Mouse (Mus musculus): Measurements from ENCODE around the gene E330017A01Rik. TPM values are rescaled to one million over a fixed set of nuclear protein-coding genes. Genes with fewer than 3 reads are reported as not detected.
"Not testable (repeated sequence)": the region's sequence is repeated elsewhere in the genome, so short reads cannot be mapped to it uniquely, and the experiment has no call there.

The E330017A01Rik gene
- polyA plus RNA-seq, 1 experiment: not detected

DNA sequence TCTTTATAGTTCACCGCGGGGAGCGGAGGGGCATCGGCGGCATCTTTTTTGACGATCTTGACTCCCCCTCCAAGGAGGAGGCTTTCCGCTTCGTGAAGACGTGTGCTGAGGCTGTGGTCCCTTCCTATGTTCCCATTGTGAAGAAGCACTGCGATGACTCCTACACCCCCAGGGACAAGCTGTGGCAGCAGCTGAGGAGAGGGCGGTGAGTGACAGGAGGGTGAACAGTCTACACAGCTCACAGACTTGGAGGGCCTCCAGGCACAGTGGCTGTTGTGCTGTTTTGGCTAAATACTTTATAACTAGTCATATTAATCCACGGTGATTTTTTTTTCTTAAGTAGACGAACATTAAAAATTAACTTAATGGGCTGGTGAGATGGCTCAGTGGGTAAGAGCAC is 36.7 kb upstream of the E330017A01Rik start:
- H3K27ac ChIP-seq (ENCODE audit: insufficient read depth, low read length): no peak overlapping the region
- TF ChIP-seq CTCF (IDR thresholded peaks at IDR 0.05; ENCODE audit: borderline replicate concordance, insufficient read depth, low read length): no peak
- TF ChIP-seq POLR2A (IDR thresholded peaks at IDR 0.05; ENCODE audit: low read depth, low read length): no peak

DNA sequence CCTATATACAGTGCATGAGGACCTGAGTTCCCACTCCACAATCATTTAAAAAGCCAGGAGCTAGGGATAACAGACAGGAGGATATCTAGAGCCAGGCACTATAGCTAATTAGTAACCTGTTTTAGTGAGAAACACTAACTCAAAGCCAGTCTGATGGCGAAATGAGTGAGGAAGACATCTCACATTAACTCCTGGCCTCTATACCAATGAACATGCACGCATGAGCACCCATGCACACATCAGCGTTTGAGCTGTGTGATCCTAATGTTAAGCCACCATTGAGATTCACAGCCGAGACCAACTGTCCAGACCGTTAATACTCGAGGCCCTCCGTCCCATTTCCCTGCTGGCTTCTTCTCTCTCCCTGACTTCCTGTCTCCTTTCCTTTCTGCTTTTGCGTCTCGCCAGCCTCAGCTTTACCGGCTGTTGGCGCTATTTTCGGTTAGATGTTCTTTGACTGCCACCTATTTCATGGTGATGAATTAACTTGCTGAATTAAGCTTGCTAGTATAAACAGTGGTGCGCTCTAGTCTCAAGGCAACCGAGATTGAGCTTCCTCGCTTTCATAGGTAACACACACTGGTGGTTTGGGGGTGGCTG is 35.4 kb upstream of the E330017A01Rik start:
- TF ChIP-seq POLR2A (IDR thresholded peaks at IDR 0.05; ENCODE audit: low read depth, low read length) (no peak), CTCF (IDR thresholded peaks at IDR 0.05; ENCODE audit: borderline replicate concordance, insufficient read depth, low read length) (no peak)
- Histone ChIP-seq H3K27ac (ENCODE audit: insufficient read depth, low read length) (no peak overlapping the region), H3K4me3 (ENCODE audit: insufficient read depth, low read length) (no peak overlapping the region), H3K4me1 (ENCODE audit: control insufficient read depth, insufficient read depth, low read length) (no peaks in the 10 kb centered on the region)

More for the DNA sequence above, 36.7 kb upstream of the E330017A01Rik start:
- no peak overlapping the region for H3K4me3 ChIP-seq (ENCODE audit: insufficient read depth, low read length)
- no peaks in the 10 kb centered on the region for H3K4me1 ChIP-seq (ENCODE audit: control insufficient read depth, insufficient read depth, low read length)

DNA sequence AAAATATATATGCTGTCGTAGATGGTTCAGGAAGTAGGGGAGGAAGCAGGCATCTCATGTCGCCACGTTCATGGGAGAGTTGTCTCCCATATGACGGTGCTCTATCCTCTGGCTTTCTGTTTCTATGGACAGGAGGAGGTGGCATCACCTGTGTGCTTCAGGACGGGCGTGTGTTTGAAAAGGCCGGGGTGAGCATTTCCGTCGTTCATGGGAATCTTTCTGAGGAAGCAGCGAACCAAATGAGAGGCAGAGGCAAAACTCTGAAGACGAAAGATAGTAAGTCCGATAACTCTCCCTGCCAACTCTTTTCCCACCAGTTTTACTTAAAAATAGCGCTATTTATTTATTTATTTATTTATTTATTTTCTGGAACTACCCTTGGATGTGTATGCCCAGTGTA is 33.9 kb upstream of the E330017A01Rik start:
- Histone ChIP-seq H3K27ac (ENCODE audit: insufficient read depth, low read length) (no peak overlapping the region), H3K4me3 (ENCODE audit: insufficient read depth, low read length) (no peak overlapping the region), H3K4me1 (ENCODE audit: control insufficient read depth, insufficient read depth, low read length) (no peaks in the 10 kb centered on the region)
- TF ChIP-seq CTCF (IDR thresholded peaks at IDR 0.05; ENCODE audit: borderline replicate concordance, insufficient read depth, low read length): no peak
- TF ChIP-seq POLR2A (IDR thresholded peaks at IDR 0.05; ENCODE audit: low read depth, low read length): no peak

DNA sequence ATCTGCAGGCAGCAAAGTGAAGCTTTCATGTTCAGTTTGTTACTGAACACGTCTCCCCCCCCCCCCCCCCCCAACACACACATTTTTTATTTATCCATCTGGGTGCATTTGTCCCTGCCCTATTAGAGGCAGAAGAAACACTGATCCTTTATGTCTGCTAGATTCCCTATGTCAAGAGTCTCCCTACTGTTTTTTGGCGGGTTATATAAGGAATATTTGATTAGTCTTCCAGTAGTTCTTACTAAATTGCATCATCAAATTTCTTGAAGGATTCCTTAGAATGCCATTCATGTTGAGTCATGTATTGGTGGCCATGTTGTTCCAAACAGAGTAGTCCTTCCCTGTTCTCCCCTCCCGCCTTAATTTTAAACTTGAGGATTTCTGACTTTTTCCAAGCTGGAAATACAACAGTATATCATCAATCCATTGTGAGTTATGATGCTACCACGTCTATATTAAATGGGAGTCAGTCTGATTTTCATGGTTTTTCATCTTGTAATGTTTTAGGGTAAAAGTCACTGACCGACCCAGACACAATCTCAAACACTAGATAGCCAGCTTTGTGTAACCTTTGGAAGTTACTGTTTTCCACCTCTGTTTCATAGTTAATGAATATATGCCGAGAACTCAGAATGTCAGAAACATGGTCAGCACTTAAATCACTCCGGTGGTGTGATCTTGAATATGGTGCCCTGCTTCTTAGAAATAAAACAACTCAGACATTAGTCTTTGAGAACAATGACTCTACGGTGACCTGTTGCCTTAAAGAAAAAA is 32.9 kb upstream of the E330017A01Rik start:
- peak overlapping the region; percentile 62 for H3K4me3 ChIP-seq (ENCODE audit: insufficient read depth, low read length)
- H3K4me1 ChIP-seq (ENCODE audit: control insufficient read depth, insufficient read depth, low read length): no peaks in the 10 kb centered on the region
- no peak overlapping the region for H3K27ac ChIP-seq (ENCODE audit: insufficient read depth, low read length)
- TF ChIP-seq CTCF (IDR thresholded peaks at IDR 0.05; ENCODE audit: borderline replicate concordance, insufficient read depth, low read length) (no peak), POLR2A (IDR thresholded peaks at IDR 0.05; ENCODE audit: low read depth, low read length) (no peak)

DNA sequence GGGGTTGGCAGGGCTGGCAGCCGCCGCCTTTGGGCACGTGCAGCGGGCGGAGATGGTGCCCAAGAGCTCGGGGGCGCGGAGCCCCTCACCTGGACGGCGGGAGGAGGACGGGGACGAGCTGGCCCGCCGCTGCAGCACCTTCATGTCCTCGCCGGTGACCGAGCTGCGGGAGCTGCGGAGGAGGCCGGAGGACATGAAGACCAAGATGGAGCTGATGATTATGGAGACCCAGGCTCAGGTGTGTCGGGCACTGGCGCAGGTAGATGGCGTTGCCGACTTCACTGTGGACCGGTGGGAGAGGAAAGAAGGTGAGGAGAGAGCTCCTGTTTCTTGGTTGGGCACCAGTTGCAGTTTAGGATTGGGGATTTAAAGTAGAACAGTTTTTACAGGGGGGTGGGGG is 32.1 kb upstream of the E330017A01Rik start:
- TF ChIP-seq CTCF (IDR thresholded peaks at IDR 0.05; ENCODE audit: borderline replicate concordance, insufficient read depth, low read length) (no peak), POLR2A (IDR thresholded peaks at IDR 0.05; ENCODE audit: low read depth, low read length) (no peak)
- Histone ChIP-seq H3K4me3 (ENCODE audit: insufficient read depth, low read length) (peak overlapping the region; percentile 62), H3K4me1 (ENCODE audit: control insufficient read depth, insufficient read depth, low read length) (no peaks in the 10 kb centered on the region), H3K27ac (ENCODE audit: insufficient read depth, low read length) (no peak overlapping the region)

GRCm38 (mm10) chr16:58669917-58670630 is 31.5 kb upstream of the E330017A01Rik start, which contains the start of gene Cpox:
Gene Cpox (plus strand): TSS chr16:58670292.
- peak; percentile 86 for TF ChIP-seq POLR2A (IDR thresholded peaks at IDR 0.05; ENCODE audit: low read depth, low read length)
- TF ChIP-seq CTCF (IDR thresholded peaks at IDR 0.05; ENCODE audit: borderline replicate concordance, insufficient read depth, low read length): no peak
- Histone ChIP-seq H3K4me3 (ENCODE audit: insufficient read depth, low read length) (peak within 1 kb of the TSS; percentile 62), H3K4me1 (ENCODE audit: control insufficient read depth, insufficient read depth, low read length) (no peaks in the 10 kb centered on the region), H3K27ac (ENCODE audit: insufficient read depth, low read length) (peak within 1 kb of the TSS; percentile 68; the same call in 1 of the 2 replicates)

DNA sequence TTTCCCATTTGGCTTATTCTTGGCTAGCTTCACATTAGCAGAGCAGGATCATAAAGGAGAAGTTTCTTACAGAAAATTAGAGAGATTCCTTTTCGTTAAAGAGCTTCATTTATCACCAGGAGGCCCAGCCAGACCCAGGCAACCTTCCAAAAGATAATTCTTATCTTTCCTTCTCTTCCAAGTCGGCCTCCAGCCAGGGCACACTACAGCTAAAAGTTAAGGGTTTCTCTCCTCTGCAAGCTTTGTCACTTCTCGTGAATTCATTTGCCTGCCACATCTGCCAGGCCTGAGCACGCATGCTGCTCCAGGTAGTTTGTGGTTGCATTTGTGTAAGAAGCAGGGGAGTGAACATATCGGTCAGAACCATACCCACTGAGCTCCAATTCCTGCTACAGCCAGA is 30.7 kb upstream of the E330017A01Rik start:
- Histone ChIP-seq H3K4me3 (ENCODE audit: insufficient read depth, low read length) (no peak overlapping the region), H3K27ac (ENCODE audit: insufficient read depth, low read length) (peak overlapping the region; percentile 68; the same call in 1 of the 2 replicates), H3K4me1 (ENCODE audit: control insufficient read depth, insufficient read depth, low read length) (no peaks in the 10 kb centered on the region)
- TF ChIP-seq CTCF (IDR thresholded peaks at IDR 0.05; ENCODE audit: borderline replicate concordance, insufficient read depth, low read length) (no peak), POLR2A (IDR thresholded peaks at IDR 0.05; ENCODE audit: low read depth, low read length) (no peak)

DNA sequence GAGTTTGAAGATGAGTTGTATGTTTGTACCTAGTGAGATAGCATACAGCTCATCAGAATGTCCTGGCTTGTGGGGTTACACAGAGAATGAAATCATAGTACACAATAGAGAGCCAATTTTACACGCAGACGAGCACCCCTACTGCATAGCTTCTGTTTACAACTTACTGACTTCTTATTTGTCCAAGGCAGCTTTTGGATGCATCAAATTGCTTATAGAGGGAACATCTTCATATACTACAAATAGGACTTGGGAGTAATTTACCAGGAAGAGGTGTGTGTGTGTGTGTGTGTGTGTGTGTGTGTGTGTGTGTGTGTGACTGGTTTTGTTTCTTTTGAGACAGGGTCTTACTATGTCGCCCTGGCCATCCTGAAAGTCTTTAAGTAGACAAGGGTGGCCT is 30.0 kb upstream of the E330017A01Rik start:
- TF ChIP-seq CTCF (IDR thresholded peaks at IDR 0.05; ENCODE audit: borderline replicate concordance, insufficient read depth, low read length) (no peak), POLR2A (IDR thresholded peaks at IDR 0.05; ENCODE audit: low read depth, low read length) (no peak)
- no peak overlapping the region for H3K4me3 ChIP-seq (ENCODE audit: insufficient read depth, low read length)
- H3K27ac ChIP-seq (ENCODE audit: insufficient read depth, low read length): peak overlapping the region; percentile 68; the same call in 1 of the 2 replicates

GRCm38 (mm10) chr16:58666681-58667080 is 28.1 kb upstream of the E330017A01Rik start:
- H3K4me3 ChIP-seq (ENCODE audit: insufficient read depth, low read length); H3K4me1 ChIP-seq (ENCODE audit: control insufficient read depth, insufficient read depth, low read length); H3K27ac ChIP-seq (ENCODE audit: insufficient read depth, low read length): not testable (repeated sequence)

More for the DNA sequence above, 30.0 kb upstream of the E330017A01Rik start:
- no peaks in the 10 kb centered on the region for H3K4me1 ChIP-seq (ENCODE audit: control insufficient read depth, insufficient read depth, low read length)

DNA sequence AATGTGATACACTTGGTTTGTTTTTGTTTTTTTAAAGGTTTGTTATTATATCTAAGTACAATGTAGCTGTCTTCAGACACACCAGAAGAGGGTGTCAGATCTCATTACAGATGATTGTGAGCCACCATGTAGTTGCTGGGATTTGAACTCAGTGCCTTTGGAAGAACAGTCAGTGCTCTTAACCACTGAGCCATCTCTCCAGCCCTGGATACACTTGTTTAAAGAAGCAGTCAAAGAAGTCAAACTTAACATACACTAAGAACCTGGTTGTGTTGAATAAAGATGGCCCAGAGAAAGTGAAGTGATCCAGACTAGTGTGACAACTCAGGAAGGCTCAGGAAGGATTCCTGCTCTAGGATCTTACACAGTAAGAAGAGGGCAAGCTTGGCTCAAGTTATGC is 26.6 kb upstream of the E330017A01Rik start:
- not testable (repeated sequence) for H3K4me1 ChIP-seq (ENCODE audit: control insufficient read depth, insufficient read depth, low read length); H3K4me3 ChIP-seq (ENCODE audit: insufficient read depth, low read length); H3K27ac ChIP-seq (ENCODE audit: insufficient read depth, low read length)
